Mouse (Mus musculus) spleen, adult 2 months (tissue): ENCODE results near the gene Lrrc74a.

Experiments
- CTCF ChIP-seq: fragments of 200-500 bp; IDR thresholded peaks from 2 replicates; pipeline ENCODE4 v1.5.1; 2011; ENCODE audit warnings: mild to moderate bottlenecking, inconsistent platforms; ENCODE audit not compliant: insufficient read depth, insufficient read length, insufficient replicate concordance; ENCODE audit errors: extremely low read depth
- POLR2A ChIP-seq: fragments of 200-500 bp; IDR thresholded peaks from 2 replicates; pipeline ENCODE4 v1.6.1; 2011; ENCODE audit warnings: low read depth, low read length, inconsistent platforms

DNA sequence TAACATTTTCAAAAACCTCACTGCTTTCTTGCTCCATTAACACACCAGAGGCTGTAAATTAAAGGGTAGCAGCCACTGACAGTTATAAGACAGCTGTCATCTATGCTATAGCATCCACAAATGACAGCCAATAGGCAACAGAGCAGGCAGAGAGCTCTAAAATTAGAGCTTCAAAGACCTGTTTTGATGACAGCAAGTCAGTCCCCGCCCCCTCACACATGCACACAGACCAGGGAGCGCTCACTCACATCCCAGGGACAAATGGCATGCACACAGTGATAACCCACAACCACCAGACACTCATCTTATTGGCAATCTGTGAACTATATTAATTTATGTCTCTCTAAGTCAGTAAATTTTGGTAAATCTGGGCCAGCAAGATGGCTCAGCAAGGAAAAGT, 9.9 kb upstream of the Lrrc74a start:
- TF ChIP-seq CTCF (no peak), POLR2A (no peak)
